Mouse (Mus musculus): ENCODE measurements around the gene Acmsd.

DNA sequence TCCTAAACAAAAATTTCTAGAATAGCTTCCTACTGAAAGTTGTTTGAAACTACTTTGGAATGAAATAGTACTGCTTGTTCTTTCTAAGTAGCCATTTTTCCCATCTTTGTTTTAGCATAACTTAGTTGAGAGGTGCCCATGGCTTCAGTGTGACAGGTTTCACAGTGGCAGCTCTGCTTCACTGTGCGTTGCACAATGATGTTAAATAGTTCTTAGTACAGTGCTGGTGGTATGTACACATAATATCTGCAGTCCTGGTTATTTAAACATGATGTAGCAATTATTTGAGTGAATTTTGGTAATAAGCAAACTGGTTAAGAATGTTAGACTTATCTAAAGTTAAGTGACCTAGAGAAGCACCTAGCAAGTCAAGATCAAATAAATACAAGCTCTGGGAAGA lies 64.2 kb downstream of the Acmsd start:
- TF ChIP-seq GATA1 (IDR thresholded peaks at IDR 0.05; ENCODE audit: borderline replicate concordance, low read length) (no peak), FLI1 (IDR thresholded peaks at IDR 0.05; ENCODE audit: low read length) (no peak)
